Mouse (Mus musculus) cerebellum, adult 2 months (tissue): ENCODE measurements around the gene Srebf1.

Source experiments
- CTCF ChIP-seq: fragments of 200-500 bp; IDR thresholded peaks from 2 replicates; pipeline ENCODE4 v1.5.1; 2011; ENCODE audit warnings: low read depth, mild to moderate bottlenecking, control low read depth, low read length, moderate library complexity, borderline replicate concordance; ENCODE audit not compliant: insufficient read depth
- POLR2A ChIP-seq: fragments of 200-500 bp; IDR thresholded peaks from 2 replicates; pipeline ENCODE4 v1.6.1; 2011; ENCODE audit warnings: low read length, control low read depth, borderline replicate concordance; ENCODE audit not compliant: insufficient read depth

- TF ChIP-seq CTCF (no peak), POLR2A (no peak)
Observed at GRCm38 (mm10) chr11:60256713-60257112, 34.3 kb upstream of the Srebf1 start.
